Mouse (Mus musculus) myocyte (in vitro differentiated cells): ENCODE measurements around the gene Rgs14.

ENCODE experiments used
- E2F4 ChIP-seq: IDR thresholded peaks from one replicate; pipeline ENCODE4 v1.6.1; 2011; ENCODE audit warnings: mild to moderate bottlenecking, control low read depth, moderate library complexity; ENCODE audit not compliant: insufficient read depth
- MAX ChIP-seq: IDR thresholded peaks from one replicate; pipeline ENCODE4 v1.6.1; 2011; ENCODE audit warnings: low read depth, mild to moderate bottlenecking, control low read depth
- MYOD1 ChIP-seq, 3 experiments: IDR thresholded peaks; one replicate each; pipeline ENCODE4 v1.6.1; 2011; ENCODE audit warnings: control low read depth in 2 of 3, low read depth in 2 of 3, mild to moderate bottlenecking in 2 of 3, moderate library complexity in 1 of 3; ENCODE audit not compliant: insufficient read length in 2 of 3, control insufficient read depth in 1 of 3
- POLR2A ChIP-seq: IDR thresholded peaks from one replicate; pipeline ENCODE4 v1.6.1; 2011; ENCODE audit warnings: low read depth, mild to moderate bottlenecking, control low read depth, moderate library complexity; ENCODE audit not compliant: insufficient read length
- TCF3 ChIP-seq: IDR thresholded peaks from one replicate; pipeline ENCODE4 v1.6.1; 2011; ENCODE audit warnings: low read depth, control low read depth; ENCODE audit not compliant: insufficient read length
- USF1 ChIP-seq: IDR thresholded peaks from one replicate; pipeline ENCODE4 v1.6.1; 2011; ENCODE audit warnings: low read depth, mild to moderate bottlenecking, control low read depth, moderate library complexity

DNA sequence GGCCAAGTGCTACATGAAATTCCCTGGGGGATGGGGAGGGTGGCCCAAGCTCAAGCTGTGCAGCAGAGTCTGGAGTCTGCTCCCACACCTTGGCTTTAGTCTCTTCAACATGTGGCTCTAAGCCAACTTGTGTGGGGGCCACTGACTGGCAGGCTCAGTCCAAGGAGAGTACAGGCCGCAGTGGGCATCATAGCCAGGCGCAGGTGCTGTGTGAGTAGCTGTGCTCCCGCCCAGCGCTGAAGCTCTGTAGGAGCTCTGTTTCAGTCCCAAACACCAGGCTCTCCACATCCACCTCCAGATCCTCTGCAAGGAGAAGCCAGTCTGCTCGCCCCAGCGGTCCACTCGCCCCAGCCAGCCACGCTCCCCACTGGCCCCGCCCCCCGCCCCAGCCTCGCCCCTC is 43.9 kb upstream of the Rgs14 start:
- no peak for TF ChIP-seq E2F4
- TF ChIP-seq POLR2A, result peak; percentile 12
- TF ChIP-seq MAX, result no peak
- TF ChIP-seq USF1, result no peak
- TF ChIP-seq MYOD1 (IDR thresholded peaks at IDR 0.05; ENCODE audit: control insufficient read depth in 1 of 3, insufficient read length in 2 of 3, low read depth in 2 of 3), result no peak
- TF ChIP-seq TCF3, result no peak
